Mouse (Mus musculus) hindbrain, embryonic 11.5 days (tissue): ENCODE measurements around the gene Gm10842. TPM values are rescaled to one million over a fixed set of nuclear protein-coding genes. Genes with fewer than 3 reads are reported as not detected.
A peak's percentile ranks its signal among the peaks of the same experiment; 100 is the strongest.

Experiments used
- ATAC-seq: fragments of 200-750 bp; cut with Nextera tagmentation; 2 replicates; pipeline ENCODE4 v1.8.0; 2017; ENCODE audit warnings: mild to moderate bottlenecking, moderate TSS enrichment, moderate library complexity; ENCODE audit not compliant: low FRiP score
- DNase-seq: peaks from one replicate; pipeline ENCODE4 v3.0.0-alpha.2; 2015; ENCODE audit warnings: low spot score
- H3K27ac ChIP-seq: fragments of 300-500 bp; sonication (generic); 2 replicates; pipeline ENCODE4 v1.5.1; 2014; ENCODE audit warnings: mild to moderate bottlenecking, low read depth, low read length
- H3K27me3 ChIP-seq: fragments of 300-500 bp; sonication (generic); 2 replicates; pipeline ENCODE4 v1.6.1; 2014; ENCODE audit warnings: mild to moderate bottlenecking, low read length, moderate library complexity, mixed read lengths; ENCODE audit not compliant: control insufficient read depth, insufficient read depth
- H3K36me3 ChIP-seq: fragments of 300-500 bp; sonication (generic); 2 replicates; pipeline ENCODE4 v1.6.1; 2014; ENCODE audit warnings: mild to moderate bottlenecking, low read length, moderate library complexity, mixed read lengths; ENCODE audit not compliant: control insufficient read depth, insufficient read depth
- H3K4me1 ChIP-seq: fragments of 300-500 bp; sonication (generic); replicated peaks from 2 replicates; pipeline ENCODE4 v1.6.1; 2014; ENCODE audit warnings: low read length, mixed read lengths; ENCODE audit not compliant: control insufficient read depth, insufficient read depth
- H3K4me2 ChIP-seq: fragments of 300-500 bp; sonication (generic); replicated peaks from 2 replicates; pipeline ENCODE4 v1.6.1; 2014; ENCODE audit warnings: mild to moderate bottlenecking, low read depth, low read length
- H3K4me3 ChIP-seq: fragments of 300-500 bp; sonication (generic); 2 replicates; pipeline ENCODE4 v1.5.1; 2014; ENCODE audit warnings: low read depth, low read length
- H3K9ac ChIP-seq: fragments of 300-500 bp; sonication (generic); 2 replicates; pipeline ENCODE4 v1.6.1; 2014; ENCODE audit warnings: low read depth, low read length
- H3K9me3 ChIP-seq: fragments of 300-500 bp; sonication (generic); 2 replicates; pipeline ENCODE4 v1.6.1; 2016; ENCODE audit warnings: low read length; ENCODE audit not compliant: control insufficient read depth
- WGBS: fragments of 180-500 bp; shearing (Covaris S2); extraction: QIAGEN DNeasy Blood & Tissue Kit; methylation state at CpG from one replicate; pipeline ENCODE4 v1.1.7; 2014; 5-methylcytosine and 5-hydroxymethylcytosine counted together
- polyA plus RNA-seq: library from polyadenylated mRNA; unstranded; fragments of >200 nt; fragmentation: Nextera tagmentation; extraction: Ambion mirVana; gene quantifications from 2 replicates; pipeline ENCODE4 v1.2.1, GENCODE M21; 2014

The Gm10842 gene
- polyA plus RNA-seq, 1 experiment from 2014 or later, result not detected

- H3K9ac ChIP-seq, result no peak overlapping the region
- DNase-seq (no peak), ATAC-seq (no peak)
- WGBS, result 88% methylated on average over 1 of the region's 1 CpGs
- no peaks in the 10 kb centered on the region for H3K9me3 ChIP-seq
- no peak overlapping the region for H3K4me3 ChIP-seq
- H3K36me3 ChIP-seq, result no peaks in the 10 kb centered on the region
- H3K4me1 ChIP-seq, result peaks cover 6% of the 10 kb centered on the region; the same call in 1 of the 2 replicates
- H3K4me2 ChIP-seq, result no peak overlapping the region
- H3K27me3 ChIP-seq, result no peaks in the 10 kb centered on the region
- no peak overlapping the region for H3K27ac ChIP-seq
Measured at GRCm38 (mm10) chr11:105149766-105150165, 3.1 kb downstream of the Gm10842 start.

- H3K4me2 ChIP-seq, result no peak overlapping the region
- H3K36me3 ChIP-seq, result no peaks in the 10 kb centered on the region
- H3K27ac ChIP-seq, result no peak overlapping the region
- H3K9ac ChIP-seq, result no peak overlapping the region
- no peaks in the 10 kb centered on the region for H3K9me3 ChIP-seq
- WGBS, result 70% methylated on average over 4 of the region's 4 CpGs
- no peak for DNase-seq
- ATAC-seq, result no peak
- H3K4me1 ChIP-seq, result peaks cover 6% of the 10 kb centered on the region; the same call in 1 of the 2 replicates
- no peak overlapping the region for H3K4me3 ChIP-seq
- H3K27me3 ChIP-seq, result no peaks in the 10 kb centered on the region
Measured at GRCm38 (mm10) chr11:105150691-105151090, 4.0 kb downstream of the Gm10842 start.

- H3K36me3 ChIP-seq, result no peaks in the 10 kb centered on the region
- no peak overlapping the region for H3K4me3 ChIP-seq
- H3K9ac ChIP-seq, result no peak overlapping the region
- peak; percentile 6 for DNase-seq
- no peak overlapping the region; the same call in 1 of the 2 replicates for H3K4me2 ChIP-seq
- no peaks in the 10 kb centered on the region for H3K27me3 ChIP-seq
- H3K9me3 ChIP-seq, result no peaks in the 10 kb centered on the region
- H3K4me1 ChIP-seq, result peaks cover 6% of the 10 kb centered on the region; the same call in 1 of the 2 replicates
- 23% methylated on average over 18 of the region's 19 CpGs for WGBS
- H3K27ac ChIP-seq, result no peak overlapping the region
- no peak for ATAC-seq
Measured at GRCm38 (mm10) chr11:105151226-105152016, 4.7 kb downstream of the Gm10842 start.

GRCm38 (mm10) chr11:105152017-105152300 lies 5.3 kb downstream of the Gm10842 start:
- H3K4me1 ChIP-seq, result peaks cover 6% of the 10 kb centered on the region; the same call in 1 of the 2 replicates
- no peaks in the 10 kb centered on the region for H3K9me3 ChIP-seq
- whole genome bisulfite sequencing, result no CpG with 5 or more reads among the region's 4 CpGs
- DNase-seq, result no peak
- no peak overlapping the region for H3K4me3 ChIP-seq
- H3K27ac ChIP-seq, result no peak overlapping the region
- no peaks in the 10 kb centered on the region for H3K27me3 ChIP-seq
- H3K4me2 ChIP-seq, result no peak overlapping the region
- ATAC-seq, result no peak
- no peaks in the 10 kb centered on the region for H3K36me3 ChIP-seq
- no peak overlapping the region for H3K9ac ChIP-seq

- no peak overlapping the region for H3K4me2 ChIP-seq
- H3K27ac ChIP-seq, result no peak overlapping the region
- H3K9me3 ChIP-seq, result no peaks in the 10 kb centered on the region
- H3K27me3 ChIP-seq, result no peaks in the 10 kb centered on the region
- H3K36me3 ChIP-seq, result no peaks in the 10 kb centered on the region
- DNase-seq, result no peak
- no peak overlapping the region for H3K4me3 ChIP-seq
- no peak for ATAC-seq
- WGBS, result 74% methylated on average over 11 of the region's 11 CpGs
- no peak overlapping the region for H3K9ac ChIP-seq
- peaks cover 6% of the 10 kb centered on the region; the same call in 1 of the 2 replicates for H3K4me1 ChIP-seq
Measured at GRCm38 (mm10) chr11:105152357-105152899, 5.7 kb downstream of the Gm10842 start.

GRCm38 (mm10) chr11:105153068-105153833 lies 6.6 kb downstream of the Gm10842 start:
- no peaks in the 10 kb centered on the region for H3K27me3 ChIP-seq
- 35% methylated on average over 12 of the region's 12 CpGs for WGBS
- no peaks in the 10 kb centered on the region for H3K9me3 ChIP-seq
- no peak overlapping the region for H3K4me2 ChIP-seq
- peak; percentile 68 for ATAC-seq
- peaks cover 6% of the 10 kb centered on the region; the same call in 1 of the 2 replicates for H3K4me1 ChIP-seq
- no peak overlapping the region for H3K9ac ChIP-seq
- H3K27ac ChIP-seq, result no peak overlapping the region
- no peaks in the 10 kb centered on the region for H3K36me3 ChIP-seq
- no peak overlapping the region for H3K4me3 ChIP-seq
- DNase-seq, result peak; percentile 54

- Histone ChIP-seq H3K27ac (no peak overlapping the region), H3K27me3 (no peaks in the 10 kb centered on the region), H3K4me2 (no peak overlapping the region), H3K9me3 (no peaks in the 10 kb centered on the region), H3K4me3 (no peak overlapping the region), H3K9ac (no peak overlapping the region), H3K4me1 (peaks cover 6% of the 10 kb centered on the region; the same call in 1 of the 2 replicates), H3K36me3 (no peaks in the 10 kb centered on the region)
- DNase-seq (no peak), ATAC-seq (no peak)
- WGBS, result 79% methylated on average over 4 of the region's 4 CpGs
Measured at GRCm38 (mm10) chr11:105155915-105156314, 9.2 kb downstream of the Gm10842 start.

- WGBS, result 86% methylated on average over 19 of the region's 19 CpGs
- H3K36me3 ChIP-seq, result no peaks in the 10 kb centered on the region
- no peaks in the 10 kb centered on the region for H3K9me3 ChIP-seq
Measured at GRCm38 (mm10) chr11:105156748-105157267, 10.1 kb downstream of the Gm10842 start.

More at GRCm38 (mm10) chr11:105156748-105157267, 10.1 kb downstream of the Gm10842 start:
- no peak overlapping the region for H3K4me2 ChIP-seq
- no peak overlapping the region for H3K9ac ChIP-seq
- H3K4me3 ChIP-seq, result no peak overlapping the region
- no peak overlapping the region for H3K27ac ChIP-seq
- DNase-seq (no peak), ATAC-seq (no peak)
- no peaks in the 10 kb centered on the region for H3K27me3 ChIP-seq
- H3K4me1 ChIP-seq, result peaks cover 6% of the 10 kb centered on the region; the same call in 1 of the 2 replicates
